Mouse (Mus musculus): ENCODE measurements around the gene Zranb1. TPM values are rescaled to one million over a fixed set of nuclear protein-coding genes. Genes with fewer than 3 reads are reported as not detected.
A peak's percentile ranks its signal among the peaks of the same experiment; 100 is the strongest.

Gene Zranb1
- polyA plus RNA-seq, 1 experiment from 2014 or later, result 14.1 TPM

DNA sequence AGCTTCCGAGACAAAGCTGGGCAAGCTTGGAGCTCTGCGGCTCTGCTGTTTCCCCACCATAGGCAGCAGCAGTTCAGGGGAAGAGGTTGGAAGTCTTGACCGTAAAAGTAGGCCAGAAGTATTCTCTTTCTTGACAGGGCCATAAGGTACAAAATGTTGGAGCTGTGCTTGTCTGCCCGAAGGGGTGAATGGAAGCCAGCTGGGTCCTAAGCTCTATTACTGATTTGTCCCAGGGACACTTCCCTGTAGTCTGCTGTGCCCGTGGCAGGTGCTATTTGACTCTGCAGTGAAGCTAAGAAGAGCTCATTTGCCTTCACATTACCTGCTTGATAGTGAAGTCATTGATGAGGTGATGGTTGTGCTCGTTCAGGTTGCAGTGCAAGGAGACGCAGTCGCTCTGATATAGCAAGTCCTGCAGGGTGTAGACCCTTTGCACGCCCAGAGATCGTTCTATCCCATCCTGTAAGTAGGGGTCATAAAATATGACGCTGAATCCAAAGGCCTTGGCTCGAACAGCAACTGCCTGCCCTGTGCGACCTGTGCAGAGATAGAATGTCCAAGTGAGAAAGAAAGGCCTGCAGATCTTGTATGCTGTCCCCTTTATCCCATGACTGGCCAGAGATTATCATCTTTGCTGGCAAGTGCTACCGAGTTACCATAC, 60.4 kb downstream of the Zranb1 start:
- ATAC-seq, result no peak
- Histone ChIP-seq H3K9ac (ENCODE audit: low read depth, low read length) (no peak overlapping the region), H3K36me3 (ENCODE audit: control insufficient read depth, insufficient read depth, low read length) (peaks cover 30% of the 10 kb centered on the region), H3K9me3 (ENCODE audit: control insufficient read depth, low read length) (no peaks in the 10 kb centered on the region), H3K4me3 (ENCODE audit: low read length) (no peak overlapping the region), H3K27ac (ENCODE audit: low read depth, low read length) (no peak overlapping the region), H3K27me3 (replicated peaks; ENCODE audit: control insufficient read depth, insufficient read depth, low read length) (no peaks in the 10 kb centered on the region), H3K4me1 (ENCODE audit: control insufficient read depth, insufficient read depth, low read depth, low read length) (peaks cover 6% of the 10 kb centered on the region; the same call in 1 of the 2 replicates), H3K4me2 (ENCODE audit: low read length) (no peak overlapping the region)
- 93% methylated on average over 14 of the region's 14 CpGs for WGBS

DNA sequence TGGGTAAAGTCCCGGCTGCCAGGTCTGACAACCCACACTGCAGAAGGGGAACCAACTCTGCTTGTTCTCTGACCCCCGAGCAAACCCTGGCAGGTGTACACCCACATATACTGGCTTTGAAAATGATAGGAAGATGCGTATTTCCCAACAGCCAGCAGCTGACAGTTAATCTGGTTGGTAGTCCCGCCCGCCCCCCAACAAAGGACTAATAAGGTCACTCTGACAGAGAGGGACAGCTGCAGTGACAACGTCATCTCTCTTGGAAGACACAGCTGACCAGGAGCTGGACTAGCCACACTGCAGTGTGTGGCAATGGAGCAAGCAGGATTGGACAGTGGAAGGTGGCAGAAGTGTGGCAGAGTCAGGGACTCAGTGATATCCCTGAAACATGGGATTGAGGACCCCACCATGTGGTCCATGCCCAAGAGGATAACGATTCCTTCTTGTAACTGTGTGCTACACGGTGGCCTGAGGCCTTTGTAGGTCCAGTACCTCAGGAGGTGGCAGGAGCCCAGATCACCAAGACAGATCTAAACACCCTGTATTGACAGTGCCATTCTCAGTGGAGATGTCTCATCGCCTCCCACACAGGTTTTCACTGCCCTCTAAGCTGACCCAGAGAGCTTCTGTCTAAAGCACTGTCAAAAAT, 62.1 kb downstream of the Zranb1 start:
- WGBS, result 91% methylated on average over 9 of the region's 9 CpGs
- no peaks in the 10 kb centered on the region for H3K27me3 ChIP-seq (replicated peaks; ENCODE audit: control insufficient read depth, insufficient read depth, low read length)
- no peak overlapping the region for H3K27ac ChIP-seq (ENCODE audit: low read depth, low read length)
- H3K4me3 ChIP-seq (ENCODE audit: low read length), result no peak overlapping the region
- H3K9me3 ChIP-seq (ENCODE audit: control insufficient read depth, low read length), result no peaks in the 10 kb centered on the region
- no peak overlapping the region for H3K9ac ChIP-seq (ENCODE audit: low read depth, low read length)
- peaks cover 6% of the 10 kb centered on the region; the same call in 1 of the 2 replicates for H3K4me1 ChIP-seq (ENCODE audit: control insufficient read depth, insufficient read depth, low read depth, low read length)
- H3K4me2 ChIP-seq (ENCODE audit: low read length), result no peak overlapping the region
- no peak for ATAC-seq
- peaks cover 35% of the 10 kb centered on the region for H3K36me3 ChIP-seq (ENCODE audit: control insufficient read depth, insufficient read depth, low read length)

DNA sequence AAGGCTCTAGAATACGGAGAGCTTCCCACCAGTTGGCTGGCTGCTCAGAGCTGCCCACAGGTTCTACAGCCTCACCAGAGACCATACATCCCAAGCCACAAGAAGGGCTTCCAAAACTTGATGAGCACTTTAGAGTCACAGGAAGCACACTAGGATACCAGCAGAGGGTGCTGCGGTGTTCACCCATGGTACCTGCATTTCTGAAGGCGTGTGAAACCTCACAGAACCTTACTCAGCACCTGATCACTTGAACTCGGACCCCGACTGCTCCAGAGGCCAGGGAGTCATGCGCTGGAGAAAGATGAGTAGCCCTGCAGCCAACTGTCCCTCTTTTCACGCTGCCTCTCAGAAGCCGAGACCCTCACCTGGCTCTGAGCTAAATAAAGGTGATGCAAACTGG, 63.2 kb downstream of the Zranb1 start:
- peaks cover 6% of the 10 kb centered on the region; the same call in 1 of the 2 replicates for H3K4me1 ChIP-seq (ENCODE audit: control insufficient read depth, insufficient read depth, low read depth, low read length)

DNA sequence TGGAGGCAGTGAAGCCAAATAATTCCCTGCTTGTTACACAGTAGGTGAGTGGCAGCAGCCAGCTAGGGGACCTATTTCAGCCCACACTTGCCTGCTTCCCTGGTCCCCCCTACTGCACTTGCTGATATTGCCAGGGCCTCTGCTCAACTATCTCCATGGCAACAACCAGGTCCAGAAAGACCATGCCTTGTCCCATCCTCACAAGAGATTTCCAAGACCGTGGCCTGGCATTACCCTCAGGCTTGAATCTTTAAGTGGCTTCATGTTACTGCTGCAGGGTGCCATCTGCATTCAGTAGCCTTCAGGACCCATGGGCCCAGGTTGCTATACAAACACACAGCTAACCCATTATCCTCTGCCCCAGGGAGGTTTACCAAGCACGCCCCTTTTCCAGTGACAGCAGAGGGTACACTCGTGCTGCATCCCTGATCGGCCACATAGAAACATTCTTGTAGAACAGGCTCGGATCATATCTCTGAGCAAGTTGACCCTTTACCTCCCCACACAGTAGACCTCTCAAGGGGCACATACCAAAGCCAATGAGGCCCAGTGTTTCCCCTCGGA, 63.8 kb downstream of the Zranb1 start:
- Histone ChIP-seq H3K9ac (ENCODE audit: low read depth, low read length) (no peak overlapping the region), H3K4me1 (ENCODE audit: control insufficient read depth, insufficient read depth, low read depth, low read length) (peaks cover 6% of the 10 kb centered on the region; the same call in 1 of the 2 replicates), H3K36me3 (ENCODE audit: control insufficient read depth, insufficient read depth, low read length) (peaks cover 37% of the 10 kb centered on the region), H3K4me2 (ENCODE audit: low read length) (no peak overlapping the region), H3K9me3 (ENCODE audit: control insufficient read depth, low read length) (no peaks in the 10 kb centered on the region), H3K4me3 (ENCODE audit: low read length) (no peak overlapping the region), H3K27ac (ENCODE audit: low read depth, low read length) (peak overlapping the region; percentile 44; the same call in 1 of the 2 replicates), H3K27me3 (replicated peaks; ENCODE audit: control insufficient read depth, insufficient read depth, low read length) (no peaks in the 10 kb centered on the region)
- WGBS, result 46% methylated on average over 6 of the region's 6 CpGs
- peak; percentile 48; the same call in 1 of the 2 replicates for ATAC-seq

More for the DNA sequence above, 63.2 kb downstream of the Zranb1 start:
- no peak overlapping the region for H3K9ac ChIP-seq (ENCODE audit: low read depth, low read length)
- H3K4me2 ChIP-seq (ENCODE audit: low read length), result no peak overlapping the region
- no peaks in the 10 kb centered on the region for H3K27me3 ChIP-seq (replicated peaks; ENCODE audit: control insufficient read depth, insufficient read depth, low read length)
- peaks cover 40% of the 10 kb centered on the region for H3K36me3 ChIP-seq (ENCODE audit: control insufficient read depth, insufficient read depth, low read length)
- H3K9me3 ChIP-seq (ENCODE audit: control insufficient read depth, low read length), result no peaks in the 10 kb centered on the region
- ATAC-seq, result no peak
- WGBS, result 90% methylated on average over 8 of the region's 8 CpGs
- H3K27ac ChIP-seq (ENCODE audit: low read depth, low read length), result no peak overlapping the region
- H3K4me3 ChIP-seq (ENCODE audit: low read length), result no peak overlapping the region

DNA sequence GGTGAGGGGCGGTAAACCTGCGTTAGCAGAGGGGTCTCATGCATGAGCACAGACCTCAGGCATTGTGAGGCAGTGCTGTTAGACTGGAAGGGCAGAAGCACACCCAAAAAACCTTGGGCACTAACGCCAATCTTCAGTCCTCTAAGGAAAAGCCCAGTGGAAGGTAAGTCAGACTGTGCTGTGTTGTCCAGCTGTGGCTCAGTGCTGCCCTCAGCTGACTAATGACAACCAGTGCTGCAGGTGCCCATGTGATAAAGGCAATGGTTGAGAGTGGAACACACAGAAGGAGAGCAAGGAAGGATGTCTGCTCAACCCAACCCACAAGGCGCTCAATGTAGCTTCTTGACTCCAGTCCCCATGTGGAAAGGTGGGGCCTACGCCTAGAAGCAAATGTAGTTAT, 65.4 kb downstream of the Zranb1 start:
- Histone ChIP-seq H3K4me3 (ENCODE audit: low read length) (no peak overlapping the region), H3K27me3 (replicated peaks; ENCODE audit: control insufficient read depth, insufficient read depth, low read length) (no peaks in the 10 kb centered on the region), H3K9me3 (ENCODE audit: control insufficient read depth, low read length) (no peaks in the 10 kb centered on the region), H3K9ac (ENCODE audit: low read depth, low read length) (no peak overlapping the region), H3K4me1 (ENCODE audit: control insufficient read depth, insufficient read depth, low read depth, low read length) (peaks cover 6% of the 10 kb centered on the region; the same call in 1 of the 2 replicates), H3K36me3 (ENCODE audit: control insufficient read depth, insufficient read depth, low read length) (peaks cover 26% of the 10 kb centered on the region), H3K4me2 (ENCODE audit: low read length) (no peak overlapping the region), H3K27ac (ENCODE audit: low read depth, low read length) (no peak overlapping the region)
- ATAC-seq, result no peak; the same call in 1 of the 2 replicates
- 86% methylated on average over 5 of the region's 5 CpGs for WGBS

DNA sequence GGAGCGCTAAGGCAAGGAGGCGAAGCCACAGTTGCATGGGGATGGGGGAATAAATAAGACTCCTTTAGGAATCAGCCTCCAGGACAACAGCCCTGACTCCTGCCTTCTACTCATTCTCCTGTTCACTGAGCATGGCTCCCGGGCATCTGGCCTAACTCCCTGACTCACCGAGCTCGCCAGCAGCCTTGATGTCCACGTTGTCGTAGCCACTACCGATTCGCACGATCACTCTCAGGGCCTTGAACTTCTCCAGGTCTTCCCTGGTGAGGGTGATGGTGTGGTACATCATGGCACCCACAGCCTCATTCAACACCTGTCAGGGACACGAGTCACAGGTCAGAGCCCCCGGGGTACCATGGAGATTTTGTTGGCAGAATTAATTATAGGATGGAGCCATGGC, 67.7 kb downstream of the Zranb1 start:
- Histone ChIP-seq H3K4me1 (ENCODE audit: control insufficient read depth, insufficient read depth, low read depth, low read length) (peaks cover 12% of the 10 kb centered on the region), H3K36me3 (ENCODE audit: control insufficient read depth, insufficient read depth, low read length) (peaks cover 26% of the 10 kb centered on the region), H3K9ac (ENCODE audit: low read depth, low read length) (no peak overlapping the region), H3K4me3 (ENCODE audit: low read length) (no peak overlapping the region), H3K4me2 (ENCODE audit: low read length) (no peak overlapping the region), H3K27ac (ENCODE audit: low read depth, low read length) (no peak overlapping the region), H3K9me3 (ENCODE audit: control insufficient read depth, low read length) (no peaks in the 10 kb centered on the region), H3K27me3 (replicated peaks; ENCODE audit: control insufficient read depth, insufficient read depth, low read length) (no peaks in the 10 kb centered on the region)
- ATAC-seq, result no peak
- 96% methylated on average over 12 of the region's 12 CpGs for WGBS

DNA sequence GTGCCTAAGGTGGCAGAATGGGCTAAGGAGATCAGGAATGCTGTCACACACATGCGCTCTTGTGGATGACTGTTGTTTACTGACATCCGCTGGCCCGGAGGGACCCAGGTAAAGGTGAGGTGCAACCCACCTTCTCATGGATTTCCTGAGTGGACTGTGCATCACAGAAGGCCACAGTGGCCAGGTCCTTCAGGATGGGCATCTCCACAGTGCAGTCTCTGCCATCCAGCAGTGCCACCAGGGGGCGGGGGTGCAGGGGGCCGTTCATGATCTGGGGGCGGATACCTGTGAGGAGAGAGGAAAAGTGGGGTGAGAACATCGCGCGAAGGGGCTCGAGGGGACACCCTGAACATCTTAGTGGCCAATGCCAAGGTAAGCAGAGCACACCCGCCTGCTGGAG, 68.1 kb downstream of the Zranb1 start:
- no peak for ATAC-seq
- Histone ChIP-seq H3K36me3 (ENCODE audit: control insufficient read depth, insufficient read depth, low read length) (peaks cover 26% of the 10 kb centered on the region), H3K4me2 (ENCODE audit: low read length) (no peak overlapping the region), H3K27me3 (replicated peaks; ENCODE audit: control insufficient read depth, insufficient read depth, low read length) (no peaks in the 10 kb centered on the region), H3K27ac (ENCODE audit: low read depth, low read length) (no peak overlapping the region), H3K9ac (ENCODE audit: low read depth, low read length) (no peak overlapping the region), H3K4me1 (ENCODE audit: control insufficient read depth, insufficient read depth, low read depth, low read length) (peaks cover 12% of the 10 kb centered on the region), H3K4me3 (ENCODE audit: low read length) (no peak overlapping the region), H3K9me3 (ENCODE audit: control insufficient read depth, low read length) (no peaks in the 10 kb centered on the region)
- WGBS, result 97% methylated on average over 11 of the region's 11 CpGs

DNA sequence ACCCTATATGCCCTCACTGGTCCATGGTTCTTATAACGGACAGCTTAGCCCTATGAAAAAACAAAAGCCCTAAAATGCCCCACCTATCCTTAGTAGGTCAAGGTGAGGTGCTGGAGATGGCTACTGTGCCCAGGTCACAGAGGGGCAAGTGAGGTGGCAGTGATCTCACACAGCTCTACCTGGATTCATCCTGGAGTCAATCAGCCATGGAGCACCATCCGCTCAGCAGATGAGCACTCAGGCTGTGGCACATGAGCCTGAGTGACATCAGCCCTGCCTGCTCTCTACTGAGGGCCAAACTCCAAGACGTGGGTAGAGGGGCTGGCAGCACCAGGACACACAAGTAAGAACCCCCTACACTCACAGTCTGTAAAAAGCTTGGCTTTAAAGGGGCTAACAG, 70.4 kb downstream of the Zranb1 start:
- no peak overlapping the region for H3K4me3 ChIP-seq (ENCODE audit: low read length)
- H3K27ac ChIP-seq (ENCODE audit: low read depth, low read length), result no peak overlapping the region
- no peaks in the 10 kb centered on the region for H3K9me3 ChIP-seq (ENCODE audit: control insufficient read depth, low read length)
- no peak for ATAC-seq
- peaks cover 7% of the 10 kb centered on the region for H3K4me1 ChIP-seq (ENCODE audit: control insufficient read depth, insufficient read depth, low read depth, low read length)
- no peak overlapping the region for H3K9ac ChIP-seq (ENCODE audit: low read depth, low read length)
- no peaks in the 10 kb centered on the region for H3K27me3 ChIP-seq (replicated peaks; ENCODE audit: control insufficient read depth, insufficient read depth, low read length)
- H3K36me3 ChIP-seq (ENCODE audit: control insufficient read depth, insufficient read depth, low read length), result peaks cover 22% of the 10 kb centered on the region
- 83% methylated on average over 3 of the region's 3 CpGs for WGBS
- no peak overlapping the region for H3K4me2 ChIP-seq (ENCODE audit: low read length)

DNA sequence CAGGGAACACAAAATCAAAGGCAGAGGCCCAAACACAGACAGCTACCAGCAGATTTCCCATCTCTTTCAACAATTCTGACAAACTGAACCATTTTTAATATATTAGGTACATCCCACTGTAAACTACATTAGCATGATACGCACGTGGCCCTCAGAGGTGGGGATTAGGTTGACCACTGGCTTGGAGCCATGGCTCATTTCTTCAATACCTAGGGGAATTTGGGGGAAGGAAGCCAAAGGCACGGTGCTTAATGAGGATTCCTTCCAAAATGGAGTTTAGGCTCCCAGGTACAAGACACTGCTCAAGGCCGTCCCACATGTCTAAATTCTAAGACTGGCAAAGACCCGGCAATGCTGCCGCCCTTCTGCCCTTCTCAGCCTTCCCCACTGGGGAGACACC, 71.3 kb downstream of the Zranb1 start:
- no peak overlapping the region for H3K27ac ChIP-seq (ENCODE audit: low read depth, low read length)
- H3K27me3 ChIP-seq (replicated peaks; ENCODE audit: control insufficient read depth, insufficient read depth, low read length), result no peaks in the 10 kb centered on the region
- H3K4me1 ChIP-seq (ENCODE audit: control insufficient read depth, insufficient read depth, low read depth, low read length), result peaks cover 7% of the 10 kb centered on the region
- no peak overlapping the region for H3K4me3 ChIP-seq (ENCODE audit: low read length)
- H3K9ac ChIP-seq (ENCODE audit: low read depth, low read length), result no peak overlapping the region
- no peak for ATAC-seq
- H3K9me3 ChIP-seq (ENCODE audit: control insufficient read depth, low read length), result no peaks in the 10 kb centered on the region
- H3K4me2 ChIP-seq (ENCODE audit: low read length), result no peak overlapping the region
- peaks cover 16% of the 10 kb centered on the region for H3K36me3 ChIP-seq (ENCODE audit: control insufficient read depth, insufficient read depth, low read length)
- 78% methylated on average over 6 of the region's 6 CpGs for WGBS

Measured in hindbrain, embryonic 16.5 days (tissue).